Mouse (Mus musculus) liver, adult 2 months (tissue): ENCODE results near the gene Ppp4r2. TPM values are rescaled to one million over a fixed set of nuclear protein-coding genes. Genes with fewer than 3 reads are reported as not detected.

Source experiments
- DNase-seq: peaks from one replicate; pipeline ENCODE4 v3.0.0-alpha.2; 2011; ENCODE audit warnings: low read depth, low spot score; ENCODE audit errors: extremely low read depth
- H3K27ac ChIP-seq: fragments of 200-500 bp; replicated peaks from 2 replicates; pipeline ENCODE4 v1.5.1; 2012; ENCODE audit warnings: low read depth, mild to moderate bottlenecking, control low read depth, inconsistent platforms, low read length; ENCODE audit not compliant: insufficient read depth
- H3K27me3 ChIP-seq: fragments of 200-500 bp; 2 replicates; pipeline ENCODE4 v1.6.1; 2012; ENCODE audit warnings: mild to moderate bottlenecking, moderate library complexity, low read length, inconsistent platforms; ENCODE audit not compliant: control insufficient read depth, insufficient read depth
- H3K36me3 ChIP-seq: fragments of 200-500 bp; 2 replicates; pipeline ENCODE4 v1.6.1; 2012; ENCODE audit warnings: low read length, inconsistent platforms; ENCODE audit not compliant: control insufficient read depth, insufficient read depth
- H3K4me1 ChIP-seq: fragments of 200-500 bp; 2 replicates; pipeline ENCODE4 v1.6.1; 2011; ENCODE audit warnings: low read length; ENCODE audit not compliant: control insufficient read depth, insufficient read depth
- H3K4me3 ChIP-seq: fragments of 200-500 bp; 2 replicates; pipeline ENCODE4 v1.5.1; 2011; ENCODE audit warnings: low read depth, mild to moderate bottlenecking, control low read depth, low read length, moderate library complexity; ENCODE audit not compliant: insufficient read depth
- H3K79me2 ChIP-seq: fragments of 200-500 bp; 2 replicates; pipeline ENCODE4 v1.6.1; 2012; ENCODE audit warnings: inconsistent platforms, mild to moderate bottlenecking, low read length, moderate library complexity; ENCODE audit not compliant: control insufficient read depth, insufficient read depth
- H3K9ac ChIP-seq: fragments of 200-500 bp; 2 replicates; pipeline ENCODE4 v1.6.1; 2012; ENCODE audit warnings: low read depth, mild to moderate bottlenecking, control low read depth, inconsistent platforms, low read length
- CTCF ChIP-seq: fragments of 200-500 bp; IDR thresholded peaks from 2 replicates; pipeline ENCODE4 v1.5.1; 2011; ENCODE audit warnings: low read depth, low read length, control low read depth
- POLR2A ChIP-seq: fragments of 200-500 bp; IDR thresholded peaks from 2 replicates; pipeline ENCODE4 v1.6.1; 2011; ENCODE audit warnings: low read length, control low read depth; ENCODE audit not compliant: insufficient read depth; ENCODE audit errors: extremely low read depth
- WGBS: fragments of 180-500 bp; shearing (Covaris S2); methylation state at CpG from one replicate; pipeline ENCODE4 v1.1.7; 2018; 5-methylcytosine and 5-hydroxymethylcytosine counted together
- polyA plus RNA-seq: library from polyadenylated mRNA; depleted of rRNA; stranded (reverse); fragments of >200 nt; gene quantifications from 2 replicates; pipeline ENCODE4 v1.2.3, GENCODE M21; 2012
- total RNA-seq: library from RNA; depleted of rRNA; stranded (reverse); fragments of >200 nt; gene quantifications from 2 replicates; pipeline ENCODE4 v1.2.3, GENCODE M21; 2014

The Ppp4r2 gene
- total and polyA plus RNA-seq, 2 experiments, result 10.6 to 27.4 TPM

GRCm38 (mm10) chr6:100889340-100889739 lies 55.9 kb downstream of the Ppp4r2 start:
- WGBS, result 82% methylated on average over 6 of the region's 6 CpGs
- H3K4me3 ChIP-seq, result no peak overlapping the region
- no peak overlapping the region for H3K9ac ChIP-seq
- H3K27ac ChIP-seq, result no peak overlapping the region
- H3K27me3 ChIP-seq, result no peaks in the 10 kb centered on the region
- DNase-seq, result no peak
- no peak for TF ChIP-seq CTCF
- no peak for TF ChIP-seq POLR2A
- no peaks in the 10 kb centered on the region for H3K79me2 ChIP-seq
- H3K4me1 ChIP-seq, result no peaks in the 10 kb centered on the region
- no peaks in the 10 kb centered on the region for H3K36me3 ChIP-seq

DNA sequence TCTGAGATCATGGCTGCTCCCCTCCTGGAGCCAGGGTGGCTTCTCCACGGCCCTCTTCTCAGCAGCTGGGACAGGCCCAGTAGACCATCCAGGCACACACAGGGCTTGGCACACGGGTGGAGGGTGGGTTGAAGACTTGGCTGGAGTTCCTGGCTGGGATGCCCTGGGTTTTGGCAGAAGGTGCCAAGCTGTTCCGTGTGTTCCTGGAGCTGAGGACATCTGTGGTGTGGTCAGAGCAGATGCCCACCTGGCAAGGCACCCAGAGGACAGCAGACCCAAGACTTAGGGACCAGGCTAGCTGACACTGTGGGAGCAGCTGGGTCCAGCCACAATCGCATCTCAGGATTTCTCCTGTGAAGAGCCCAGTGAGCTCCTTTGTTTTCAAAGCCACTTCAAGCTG lies 59.1 kb downstream of the Ppp4r2 start:
- no peak overlapping the region for H3K27ac ChIP-seq
- no peak overlapping the region for H3K4me3 ChIP-seq
- H3K36me3 ChIP-seq, result no peaks in the 10 kb centered on the region
- 64% methylated on average over 4 of the region's 4 CpGs for WGBS
- peaks cover 2% of the 10 kb centered on the region; the same call in 1 of the 2 replicates for H3K4me1 ChIP-seq
- no peaks in the 10 kb centered on the region for H3K27me3 ChIP-seq
- no peaks in the 10 kb centered on the region for H3K79me2 ChIP-seq
- DNase-seq, result no peak
- no peak overlapping the region for H3K9ac ChIP-seq
- TF ChIP-seq POLR2A, result no peak
- no peak for TF ChIP-seq CTCF

DNA sequence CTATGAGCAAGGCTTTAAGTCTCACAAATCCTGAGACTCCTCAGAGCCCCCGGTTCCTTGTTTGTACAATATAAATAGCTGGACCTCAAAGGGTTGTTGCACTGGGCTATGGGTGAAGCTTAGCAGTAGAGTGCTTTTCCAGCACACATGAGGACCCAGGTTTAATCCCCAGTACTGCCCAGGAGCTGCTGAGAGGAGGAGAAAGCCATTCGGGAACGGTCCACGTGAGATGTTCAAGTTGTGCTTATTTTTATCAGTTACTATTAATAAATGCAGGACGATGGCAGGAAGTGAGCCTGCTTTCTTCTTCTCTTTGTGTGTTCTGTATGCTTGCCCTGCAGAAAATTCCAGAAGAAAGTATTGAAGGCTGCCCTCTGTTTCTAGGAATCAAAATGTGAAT lies 59.7 kb downstream of the Ppp4r2 start:
- Histone ChIP-seq H3K36me3 (no peaks in the 10 kb centered on the region), H3K4me3 (no peak overlapping the region), H3K9ac (no peak overlapping the region), H3K4me1 (peaks cover 2% of the 10 kb centered on the region; the same call in 1 of the 2 replicates), H3K27ac (no peak overlapping the region), H3K79me2 (no peaks in the 10 kb centered on the region), H3K27me3 (no peaks in the 10 kb centered on the region)
- TF ChIP-seq CTCF (no peak), POLR2A (no peak)
- WGBS, result 68% methylated on average over 5 of the region's 5 CpGs
- no peak for DNase-seq

- Histone ChIP-seq H3K9ac (no peak overlapping the region), H3K27me3 (no peaks in the 10 kb centered on the region), H3K27ac (no peak overlapping the region), H3K79me2 (no peaks in the 10 kb centered on the region), H3K4me3 (no peak overlapping the region), H3K36me3 (no peaks in the 10 kb centered on the region), H3K4me1 (peaks cover 2% of the 10 kb centered on the region; the same call in 1 of the 2 replicates)
- no peak for DNase-seq
- 76% methylated on average over 8 of the region's 8 CpGs for WGBS
- no peak for TF ChIP-seq POLR2A
- TF ChIP-seq CTCF, result no peak
Observed at GRCm38 (mm10) chr6:100895183-100895582, 61.8 kb downstream of the Ppp4r2 start.

DNA sequence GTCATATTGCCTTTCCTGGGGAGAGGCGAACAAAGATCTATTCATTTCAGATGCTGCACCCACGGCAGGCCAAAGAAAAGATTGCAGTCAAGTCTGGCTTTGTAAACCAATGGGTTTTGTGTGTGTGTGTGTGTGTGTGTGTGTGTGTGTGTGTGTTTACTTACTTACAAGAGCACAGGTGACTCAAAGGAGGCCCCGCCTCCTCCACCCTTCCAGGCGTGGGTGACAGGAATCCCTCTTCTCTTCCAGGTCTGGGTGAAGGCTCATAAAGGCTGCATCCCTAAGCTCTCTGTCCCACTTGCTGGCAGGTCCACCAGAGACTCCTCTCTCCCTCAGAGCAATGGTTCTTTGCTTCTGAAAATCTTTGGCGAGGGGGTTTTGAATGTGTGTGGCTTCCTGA lies 63.5 kb downstream of the Ppp4r2 start:
- 81% methylated on average over 5 of the region's 5 CpGs for WGBS
- Histone ChIP-seq H3K4me1 (peaks cover 2% of the 10 kb centered on the region; the same call in 1 of the 2 replicates), H3K27ac (no peak overlapping the region), H3K79me2 (no peaks in the 10 kb centered on the region), H3K4me3 (no peak overlapping the region), H3K36me3 (no peaks in the 10 kb centered on the region), H3K9ac (no peak overlapping the region), H3K27me3 (no peaks in the 10 kb centered on the region)
- DNase-seq, result no peak
- TF ChIP-seq CTCF (no peak), POLR2A (no peak)

- H3K79me2 ChIP-seq, result no peaks in the 10 kb centered on the region
- H3K9ac ChIP-seq, result no peak overlapping the region
- TF ChIP-seq POLR2A, result no peak
- TF ChIP-seq CTCF, result no peak
- no peak overlapping the region for H3K4me3 ChIP-seq
- DNase-seq, result no peak
- no peak overlapping the region for H3K27ac ChIP-seq
- H3K4me1 ChIP-seq, result no peaks in the 10 kb centered on the region
- no peaks in the 10 kb centered on the region for H3K27me3 ChIP-seq
- 90% methylated on average over 5 of the region's 5 CpGs for WGBS
- H3K36me3 ChIP-seq, result no peaks in the 10 kb centered on the region
Observed at GRCm38 (mm10) chr6:100904463-100904862, 71.0 kb downstream of the Ppp4r2 start.
